In the genomic region with DNA sequence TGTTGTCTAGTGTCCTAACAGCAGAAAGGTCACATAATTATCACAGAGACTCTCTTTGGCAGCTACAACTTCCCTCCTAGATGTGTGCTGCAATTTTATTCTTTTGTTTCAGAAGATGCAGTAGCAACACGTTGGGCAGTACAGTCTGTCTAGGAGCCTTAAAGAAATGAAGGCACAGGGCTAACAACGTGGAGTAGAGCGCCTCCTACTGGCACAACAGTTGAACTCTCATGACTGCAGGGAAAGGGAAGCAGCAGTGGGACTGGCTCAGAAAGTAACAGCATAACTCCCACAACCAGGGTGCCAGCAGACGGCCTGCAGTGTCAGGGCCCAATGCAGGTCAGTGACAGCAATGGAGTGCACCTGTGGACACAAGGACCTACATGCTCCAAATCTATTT, we compare ENCODE assay signal across 9 mouse cellular contexts. TPM values are rescaled to one million over a fixed set of nuclear protein-coding genes. Genes with fewer than 3 reads are reported as not detected.
DNase-seq lines count a peak whose midpoint lies in the region; ATAC-seq and TF ChIP-seq lines count a peak whose summit lies in the region.
"Had no signal": no experiment of that assay in that cellular context is flagged by ENCODE, and none has a peak within 500 bp of the region (broad histone marks: within the 10 kb centered on the region; RNA-seq: fewer than 3 reads in every experiment).

No protein-coding gene starts in this region.

- no peak overlapping the region for H3K4me3 ChIP-seq in bone marrow, adult 2 months (replicated peaks; ENCODE audit: control insufficient read depth, low read depth, low read length)
- H3K4me3 ChIP-seq in embryonic fibroblast, embryonic 13.5 days (ENCODE audit: insufficient read depth, low read length) = no peak overlapping the region
- H3K4me3 ChIP-seq in heart, embryonic 16.5 days (ENCODE audit: low read length) = no peak overlapping the region
- no peak overlapping the region for H3K4me3 ChIP-seq in liver, embryonic 11.5 days (ENCODE audit: low read depth, low read length)
- H3K4me3 ChIP-seq in neural tube, embryonic 11.5 days (ENCODE audit: low read depth, low read length) = no peak overlapping the region
- no peak overlapping the region for H3K4me3 ChIP-seq in stomach, embryonic 16.5 days (replicated peaks; ENCODE audit: low read length)
- H3K4me3 ChIP-seq: embryonic facial prominence, embryonic 13.5 days had no signal

- peak; percentile 77 for TF ChIP-seq CTCF in bone marrow, adult 2 months (IDR thresholded peaks at IDR 0.05; ENCODE audit: control insufficient read depth, insufficient read depth, low read length)
- TF ChIP-seq CTCF in embryonic fibroblast, embryonic 13.5 days (IDR thresholded peaks at IDR 0.05; ENCODE audit: borderline replicate concordance, insufficient read depth, low read length) = peak; percentile 73; the same call in 1 of the 2 replicates

- no peak overlapping the region for H3K4me2 ChIP-seq in heart, embryonic 16.5 days (ENCODE audit: low read depth, low read length)
- H3K4me2 ChIP-seq in liver, embryonic 11.5 days = no peak overlapping the region
- no peak overlapping the region for H3K4me2 ChIP-seq in neural tube, embryonic 11.5 days (ENCODE audit: low read depth)
- no peak overlapping the region for H3K4me2 ChIP-seq in stomach, embryonic 16.5 days (ENCODE audit: low read depth, low read length)
- H3K4me2 ChIP-seq: embryonic facial prominence, embryonic 13.5 days had no signal

- H3K27ac ChIP-seq in bone marrow, adult 2 months (ENCODE audit: control insufficient read depth, insufficient read depth, low read depth, low read length, poor library complexity) = no peak overlapping the region
- no peak overlapping the region for H3K27ac ChIP-seq in embryonic fibroblast, embryonic 13.5 days (ENCODE audit: insufficient read depth, low read length)
- no peak overlapping the region for H3K27ac ChIP-seq in heart, embryonic 16.5 days (ENCODE audit: low read length)
- no peak overlapping the region for H3K27ac ChIP-seq in liver, embryonic 11.5 days (ENCODE audit: low read depth, low read length)
- H3K27ac ChIP-seq in neural tube, embryonic 11.5 days (ENCODE audit: low read depth, low read length) = no peak overlapping the region
- H3K27ac ChIP-seq in stomach, embryonic 16.5 days (ENCODE audit: low read length) = no peak overlapping the region
- H3K27ac ChIP-seq: embryonic facial prominence, embryonic 13.5 days had no signal

- H3K9ac ChIP-seq in heart, embryonic 16.5 days (ENCODE audit: low read length) = no peak overlapping the region
- no peak overlapping the region for H3K9ac ChIP-seq in liver, embryonic 11.5 days (ENCODE audit: low read depth, low read length)
- H3K9ac ChIP-seq in neural tube, embryonic 11.5 days (ENCODE audit: low read length) = no peak overlapping the region
- H3K9ac ChIP-seq in stomach, embryonic 16.5 days (ENCODE audit: low read length) = no peak overlapping the region
- H3K9ac ChIP-seq: embryonic facial prominence, embryonic 13.5 days had no signal

- WGBS in bone marrow, adult 2 months = 16% methylated on average over 4 of the region's 4 CpGs
- 7% methylated on average over 4 of the region's 4 CpGs for WGBS in heart, embryonic 16.5 days
- 11% methylated on average over 4 of the region's 4 CpGs for WGBS in liver, embryonic 11.5 days
- WGBS in neural tube, embryonic 11.5 days = 11% methylated on average over 4 of the region's 4 CpGs
- WGBS in stomach, embryonic 16.5 days = 7% methylated on average over 4 of the region's 4 CpGs

- H3K27me3 ChIP-seq in heart, embryonic 16.5 days (ENCODE audit: control insufficient read depth, insufficient read depth, low read length) = no peaks in the 10 kb centered on the region
- no peaks in the 10 kb centered on the region for H3K27me3 ChIP-seq in liver, embryonic 11.5 days (replicated peaks; ENCODE audit: control insufficient read depth, insufficient read depth, low read length)
- H3K27me3 ChIP-seq in neural tube, embryonic 11.5 days (ENCODE audit: control insufficient read depth, insufficient read depth, low read length) = no peaks in the 10 kb centered on the region
- H3K27me3 ChIP-seq in stomach, embryonic 16.5 days (ENCODE audit: control insufficient read depth, insufficient read depth, low read length) = no peaks in the 10 kb centered on the region
- H3K27me3 ChIP-seq: embryonic facial prominence, embryonic 13.5 days had no signal

- H3K4me1 ChIP-seq in bone marrow, adult 2 months (ENCODE audit: control insufficient read depth, insufficient read depth, low read length) = no peaks in the 10 kb centered on the region
- no peaks in the 10 kb centered on the region for H3K4me1 ChIP-seq in embryonic fibroblast, embryonic 13.5 days (ENCODE audit: control insufficient read depth, insufficient read depth, low read length)
- H3K4me1 ChIP-seq in heart, embryonic 16.5 days (ENCODE audit: control insufficient read depth, insufficient read depth, low read length) = no peaks in the 10 kb centered on the region
- no peaks in the 10 kb centered on the region for H3K4me1 ChIP-seq in liver, embryonic 11.5 days (replicated peaks; ENCODE audit: control insufficient read depth, insufficient read depth, low read length)
- H3K4me1 ChIP-seq in neural tube, embryonic 11.5 days (ENCODE audit: control insufficient read depth, insufficient read depth, low read length) = no peaks in the 10 kb centered on the region
- H3K4me1 ChIP-seq in stomach, embryonic 16.5 days (ENCODE audit: control insufficient read depth, insufficient read depth, low read length) = no peaks in the 10 kb centered on the region
- H3K4me1 ChIP-seq: embryonic facial prominence, embryonic 13.5 days had no signal

- H3K9me3 ChIP-seq in heart, embryonic 16.5 days (replicated peaks; ENCODE audit: control insufficient read depth, low read length) = no peaks in the 10 kb centered on the region
- no peaks in the 10 kb centered on the region for H3K9me3 ChIP-seq in liver, embryonic 11.5 days (ENCODE audit: control insufficient read depth, low read length)
- no peaks in the 10 kb centered on the region for H3K9me3 ChIP-seq in neural tube, embryonic 11.5 days (ENCODE audit: control insufficient read depth, low read length)
- H3K9me3 ChIP-seq in stomach, embryonic 16.5 days (replicated peaks; ENCODE audit: control insufficient read depth, low read length) = no peaks in the 10 kb centered on the region
- H3K9me3 ChIP-seq: embryonic facial prominence, embryonic 13.5 days had no signal

- ATAC-seq in heart, embryonic 16.5 days (replicated peaks; ENCODE audit: extremely low read depth, insufficient read depth, low FRiP score) = peak; percentile 69; the same call in 1 of the 2 replicates
- ATAC-seq in liver, embryonic 11.5 days (replicated peaks; ENCODE audit: low FRiP score) = peak; percentile 53; the same call in 1 of the 2 replicates
- peak; percentile 77; the same call in 1 of the 2 replicates for ATAC-seq in neural tube, embryonic 11.5 days (ENCODE audit: insufficient read depth, low FRiP score, low TSS enrichment)
- ATAC-seq in stomach, embryonic 16.5 days (ENCODE audit: insufficient read depth, low FRiP score) = peak; percentile 69; the same call in 1 of the 2 replicates

- TF ChIP-seq POLR2A in bone marrow, adult 2 months (IDR thresholded peaks at IDR 0.05; ENCODE audit: borderline replicate concordance, control insufficient read depth, low read depth, low read length) = no peak
- no peak for TF ChIP-seq POLR2A in embryonic fibroblast, embryonic 13.5 days (IDR thresholded peaks at IDR 0.05; ENCODE audit: low read depth, low read length)

- peaks cover 3% of the 10 kb centered on the region for H3K36me3 ChIP-seq in heart, embryonic 16.5 days (ENCODE audit: control insufficient read depth, insufficient read depth)
- H3K36me3 ChIP-seq in liver, embryonic 11.5 days (ENCODE audit: control insufficient read depth, insufficient read depth, low read length) = no peaks in the 10 kb centered on the region; the same call in 1 of the 2 replicates
- H3K36me3 ChIP-seq in neural tube, embryonic 11.5 days (ENCODE audit: control insufficient read depth, insufficient read depth, low read length) = no peaks in the 10 kb centered on the region
- no peaks in the 10 kb centered on the region for H3K36me3 ChIP-seq in stomach, embryonic 16.5 days (ENCODE audit: control insufficient read depth, insufficient read depth, low read length)

- peak; percentile 65 for DNase-seq in CD4-positive helper T cell, adult 2 months (ENCODE audit: low read depth, low spot score)
- DNase-seq in kidney, postnatal 10 days = peak; percentile 82
- peak; percentile 58 for DNase-seq in liver, embryonic 11.5 days (ENCODE audit: low spot score)
- peak; percentile 81 for DNase-seq in neural tube, embryonic 11.5 days (ENCODE audit: low spot score)

RNA-seq across cellular contexts. Expression of a gene that starts 50.4 kb away (rescaled TPM):
- polyA plus RNA-seq in bone marrow, adult 2 months (2011; ENCODE audit: insufficient read depth, insufficient read length, low replicate concordance, missing spikeins) = 37.5 and 40.8 TPM in 2 replicates
- polyA plus RNA-seq in embryonic fibroblast, embryonic 13.5 days (2011; ENCODE audit: insufficient read length, low read depth, missing spikeins) = 37.9 and 41.8 TPM in 2 replicates
- 11.8 and 13.1 TPM in 2 replicates for polyA plus RNA-seq in heart, embryonic 16.5 days (2015; fragmentation: Nextera tagmentation; extraction: Ambion mirVana)
- polyA plus RNA-seq in liver, embryonic 11.5 days (2014; fragmentation: Nextera tagmentation; extraction: Ambion mirVana) = 24.2 and 26.5 TPM in 2 replicates
- 28.1 and 28.4 TPM in 2 replicates for polyA plus RNA-seq in neural tube, embryonic 11.5 days (2014; fragmentation: Nextera tagmentation; extraction: Ambion mirVana)
- polyA plus RNA-seq in stomach, embryonic 16.5 days (2015; fragmentation: Nextera tagmentation; extraction: Ambion mirVana) = 22.8 and 24.2 TPM in 2 replicates
